Mouse (Mus musculus) spleen, postnatal 10 days (tissue): Measurements from ENCODE around the gene Dgcr6.
A peak's percentile ranks its signal among the peaks of the same experiment; 100 is the strongest.

Experiments
- DNase-seq, 2 experiments: peaks; one replicate each; pipeline ENCODE4 v3.0.0; 2021 to 2022; ENCODE audit warnings: low spot score in 2 of 2

Gene Dgcr6

GRCm38 (mm10) chr16:18119031-18119730 is 66.5 kb downstream of the Dgcr6 start:
- DNase-seq = peak in 1 of 2 experiments; percentile 45
